8 mouse cellular contexts compared by ENCODE assay signal in the genomic region with DNA sequence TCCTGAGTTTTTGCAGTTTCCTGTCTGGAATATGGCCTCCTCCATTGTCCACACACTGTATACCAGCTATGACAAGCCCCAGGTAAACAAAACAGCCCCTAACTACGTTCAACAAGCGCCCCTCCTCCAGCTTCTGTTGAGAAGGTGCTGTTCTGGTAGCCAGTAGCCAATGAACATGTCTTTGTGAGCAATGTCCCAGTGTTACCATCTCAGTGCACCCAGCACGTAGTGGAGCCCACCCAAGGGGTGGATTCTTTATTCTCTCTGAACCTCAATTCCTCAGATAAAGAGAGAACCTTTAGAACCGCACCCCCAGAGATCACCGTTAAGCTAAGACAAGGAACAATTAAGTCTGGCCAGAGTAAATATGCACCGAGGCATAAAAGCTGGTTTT. TPM values are rescaled to one million over a fixed set of nuclear protein-coding genes. Genes with fewer than 3 reads are reported as not detected.
DNase-seq lines count a peak whose midpoint lies in the region; ATAC-seq and TF ChIP-seq lines count a peak whose summit lies in the region.

No protein-coding gene starts in this region.

- peaks cover 71% of the 10 kb centered on the region for H3K4me1 ChIP-seq in erythroblast, embryonic 14.5 days (ENCODE audit: control insufficient read depth)
- peaks cover 11% of the 10 kb centered on the region for H3K4me1 ChIP-seq in embryonic fibroblast, embryonic 13.5 days (ENCODE audit: control insufficient read depth, insufficient read depth, low read length)
- H3K4me1 ChIP-seq in midbrain, embryonic 14.5 days (ENCODE audit: control insufficient read depth, insufficient read depth, low read length), result peaks cover 29% of the 10 kb centered on the region

- peak overlapping the region; percentile 67 for H3K4me2 ChIP-seq in midbrain, embryonic 14.5 days (ENCODE audit: low read length)

- no peaks in the 10 kb centered on the region for H3K27me3 ChIP-seq in erythroblast, embryonic 14.5 days (ENCODE audit: control insufficient read depth)
- no peaks in the 10 kb centered on the region for H3K27me3 ChIP-seq in midbrain, embryonic 14.5 days (ENCODE audit: control insufficient read depth, insufficient read depth, low read length)

- WGBS in midbrain, embryonic 14.5 days, result 3% methylated on average over 6 of the region's 6 CpGs

- H3K9ac ChIP-seq in midbrain, embryonic 14.5 days (replicated peaks; ENCODE audit: low read length), result peak overlapping the region; percentile 85

- TF ChIP-seq POLR2A in embryonic fibroblast, embryonic 13.5 days (IDR thresholded peaks at IDR 0.05; ENCODE audit: low read depth, low read length), result no peak

- no peak for TF ChIP-seq CTCF in embryonic fibroblast, embryonic 13.5 days (IDR thresholded peaks at IDR 0.05; ENCODE audit: borderline replicate concordance, insufficient read depth, low read length)

- H3K9me3 ChIP-seq in erythroblast, embryonic 14.5 days (ENCODE audit: control insufficient read depth, low read length), result no peaks in the 10 kb centered on the region
- H3K9me3 ChIP-seq in midbrain, embryonic 14.5 days (ENCODE audit: control insufficient read depth, low read length), result no peaks in the 10 kb centered on the region

- H3K36me3 ChIP-seq in erythroblast, embryonic 14.5 days (ENCODE audit: control insufficient read depth), result peaks cover 16% of the 10 kb centered on the region
- no peaks in the 10 kb centered on the region for H3K36me3 ChIP-seq in midbrain, embryonic 14.5 days (ENCODE audit: control insufficient read depth, insufficient read depth, low read length)

- ATAC-seq in erythroblast, adult 5-6 weeks (replicated peaks; ENCODE audit: low FRiP score, poor library complexity, severe bottlenecking), result no peak
- peak; percentile 55 for ATAC-seq in midbrain, embryonic 14.5 days (ENCODE audit: low FRiP score, low TSS enrichment)

- no peak overlapping the region for H3K27ac ChIP-seq in embryonic fibroblast, embryonic 13.5 days (ENCODE audit: insufficient read depth, low read length)
- peak overlapping the region; percentile 93 for H3K27ac ChIP-seq in midbrain, embryonic 14.5 days (replicated peaks; ENCODE audit: low read depth, low read length)

- peak overlapping the region; percentile 71 for H3K4me3 ChIP-seq in erythroblast, embryonic 14.5 days (replicated peaks)
- peak overlapping the region; percentile 80 for H3K4me3 ChIP-seq in embryonic fibroblast, embryonic 13.5 days (ENCODE audit: insufficient read depth, low read length)
- H3K4me3 ChIP-seq in midbrain, embryonic 14.5 days (replicated peaks; ENCODE audit: low read depth, low read length), result peak overlapping the region; percentile 77

- DNase-seq in 3T3-L1 (ENCODE audit: low read depth, low spot score), result peak; percentile 37
- peak; percentile 14 to 35 for DNase-seq in kidney, postnatal 4 days
- DNase-seq in midbrain, embryonic 14.5 days, result peak; percentile 67
- DNase-seq in c-Kit-positive CD71-positive TER-119-positive erythroid progenitor cells, embryonic 14.5 days (ENCODE audit: low spot score), result no peak
- no peak for DNase-seq in gastrocnemius, postnatal 4 days (ENCODE audit: low spot score in 2 of 2)

RNA-seq across cellular contexts. Expression of a gene that starts 0.8 kb away (rescaled TPM):
- polyA plus RNA-seq in erythroblast, embryonic 14.5 days (2012), result 2.7 and 2.9 TPM in 2 replicates
- total RNA-seq in erythroblast, adult 5-6 weeks (2015; ENCODE audit: low replicate concordance), result 3.6 and 5.4 TPM in 2 replicates
- total RNA-seq in erythroblast, adult 5-6 weeks (2017; ENCODE audit: low replicate concordance), result 3.2 and 5.2 TPM in 2 replicates
- polyA plus RNA-seq in embryonic fibroblast, embryonic 13.5 days (2011; ENCODE audit: insufficient read length, low read depth, missing spikeins), result 48.8 and 60.1 TPM in 2 replicates
- 33.3 and 38.3 TPM in 2 replicates for polyA plus RNA-seq in midbrain, embryonic 14.5 days (2014; fragmentation: Nextera tagmentation; extraction: Ambion mirVana)
- total RNA-seq in gastrocnemius, postnatal 4 days (2021), result 10 to 100 TPM; 47.7 to 52.9 TPM

RNA-seq across cellular contexts. Expression of a gene that starts 38.8 kb away (rescaled TPM):
- 0.47 and 0.48 TPM in 2 replicates for polyA plus RNA-seq in erythroblast, embryonic 14.5 days (2012)
- 0.19 and 4.4 TPM in 2 replicates for total RNA-seq in erythroblast, adult 5-6 weeks (2015; ENCODE audit: low replicate concordance)
- total RNA-seq in erythroblast, adult 5-6 weeks (2017; ENCODE audit: low replicate concordance), result 2.5 and 4.2 TPM in 2 replicates
- polyA plus RNA-seq in embryonic fibroblast, embryonic 13.5 days (2011; ENCODE audit: insufficient read length, low read depth, missing spikeins), result 14.0 and 16.3 TPM in 2 replicates
- polyA plus RNA-seq in midbrain, embryonic 14.5 days (2014; fragmentation: Nextera tagmentation; extraction: Ambion mirVana), result 15.4 and 19.8 TPM in 2 replicates
- 10 to 100 TPM; 12.2 to 14.0 TPM for total RNA-seq in gastrocnemius, postnatal 4 days (2021)

RNA-seq across cellular contexts. Expression of a gene that starts 46.7 kb away (rescaled TPM):
- polyA plus RNA-seq in erythroblast, embryonic 14.5 days (2012), result 0.71 and 0.78 TPM in 2 replicates
- total RNA-seq in erythroblast, adult 5-6 weeks (2015; ENCODE audit: low replicate concordance), result 6.7 and 9.8 TPM in 2 replicates
- total RNA-seq in erythroblast, adult 5-6 weeks (2017; ENCODE audit: low replicate concordance), result 5.5 and 7.7 TPM in 2 replicates
- 47.0 and 50.0 TPM in 2 replicates for polyA plus RNA-seq in embryonic fibroblast, embryonic 13.5 days (2011; ENCODE audit: insufficient read length, low read depth, missing spikeins)
- polyA plus RNA-seq in midbrain, embryonic 14.5 days (2014; fragmentation: Nextera tagmentation; extraction: Ambion mirVana), result 93.0 and 108 TPM in 2 replicates
- total RNA-seq in gastrocnemius, postnatal 4 days (2021), result 10 to 100 TPM; 53.0 to 57.4 TPM

RNA-seq across cellular contexts. Expression of a gene that starts 46.8 kb away (rescaled TPM):
- 0.10 and 0.21 TPM in 2 replicates for polyA plus RNA-seq in erythroblast, embryonic 14.5 days (2012)
- 0.42 TPM in 1 of 2 replicates, not detected in the other for total RNA-seq in erythroblast, adult 5-6 weeks (2015; ENCODE audit: low replicate concordance)
- 0.43 and 0.56 TPM in 2 replicates for total RNA-seq in erythroblast, adult 5-6 weeks (2017; ENCODE audit: low replicate concordance)
- 4.0 and 4.2 TPM in 2 replicates for polyA plus RNA-seq in embryonic fibroblast, embryonic 13.5 days (2011; ENCODE audit: insufficient read length, low read depth, missing spikeins)
- polyA plus RNA-seq in midbrain, embryonic 14.5 days (2014; fragmentation: Nextera tagmentation; extraction: Ambion mirVana), result 8.2 and 11.0 TPM in 2 replicates
- total RNA-seq in gastrocnemius, postnatal 4 days (2021), result 10 to 100 TPM; 13.2 to 14.1 TPM

Comparison
In these comparisons a context has a peak if more than half of its experiments do, and no peak if none do; other contexts are left out.
1. DNase-seq: peak in 3T3-L1 (single experiment), kidney, postnatal 4 days (2 of 2) and midbrain, embryonic 14.5 days (single experiment); none in c-Kit-positive CD71-positive TER-119-positive erythroid progenitor cells, embryonic 14.5 days (single experiment) and gastrocnemius, postnatal 4 days (0 of 2).
2. RNA of a gene that starts 38.8 kb away (polyA plus RNA-seq): 15.4 to 19.8 TPM in midbrain, embryonic 14.5 days and 14.0 to 16.3 TPM in embryonic fibroblast, embryonic 13.5 days; 0.47 to 0.48 TPM in erythroblast, embryonic 14.5 days; every median in the first group is over 10 times any median in the second.
3. RNA of a gene that starts 46.7 kb away (polyA plus RNA-seq): 93.0 to 108 TPM in midbrain, embryonic 14.5 days and 47.0 to 50.0 TPM in embryonic fibroblast, embryonic 13.5 days; 0.71 to 0.78 TPM in erythroblast, embryonic 14.5 days; every median in the first group is over 10 times any median in the second.
4. Peak in every context shown above with its lines, with median percentiles within 50 percentile points of each other: H3K4me3 ChIP-seq.